Mouse (Mus musculus): ENCODE data around the gene Jakmip3.

- no peak for TF ChIP-seq POLR2A (IDR thresholded peaks at IDR 0.05; ENCODE audit: low read depth, low read length)
- TF ChIP-seq CTCF (IDR thresholded peaks at IDR 0.05; ENCODE audit: extremely low read depth, insufficient read length, insufficient replicate concordance, low read depth, low read length), result no peak
Measured at GRCm38 (mm10) chr7:139081158-139081557, 140.6 kb downstream of the Jakmip3 start.
